Mouse (Mus musculus) forebrain, embryonic 11.5 days (tissue): ENCODE measurements around the gene Vps16. TPM values are rescaled to one million over a fixed set of nuclear protein-coding genes. Genes with fewer than 3 reads are reported as not detected.

ENCODE experiments used
- ATAC-seq: fragments of 200-750 bp; cut with Nextera tagmentation; replicated peaks from 2 replicates; pipeline ENCODE4 v1.8.0; 2017; ENCODE audit warnings: moderate TSS enrichment; ENCODE audit not compliant: low FRiP score
- DNase-seq: peaks from one replicate; pipeline ENCODE4 v3.0.0-alpha.2; 2017; ENCODE audit warnings: low spot score
- H3K27ac ChIP-seq: fragments of 300-500 bp; sonication (generic); 2 replicates; pipeline ENCODE4 v1.5.1; 2014; ENCODE audit warnings: low read depth, low read length
- H3K27me3 ChIP-seq: fragments of 300-500 bp; sonication (generic); 2 replicates; pipeline ENCODE4 v1.6.1; 2014; ENCODE audit warnings: mild to moderate bottlenecking, low read length, mixed read lengths; ENCODE audit not compliant: control insufficient read depth, insufficient read depth
- H3K36me3 ChIP-seq: fragments of 300-500 bp; sonication (generic); 2 replicates; pipeline ENCODE4 v1.6.1; 2014; ENCODE audit warnings: mild to moderate bottlenecking, low read length, moderate library complexity, mixed read lengths; ENCODE audit not compliant: control insufficient read depth, insufficient read depth
- H3K4me1 ChIP-seq: fragments of 300-500 bp; sonication (generic); replicated peaks from 2 replicates; pipeline ENCODE4 v1.6.1; 2014; ENCODE audit warnings: low read length, mixed read lengths; ENCODE audit not compliant: control insufficient read depth, insufficient read depth
- H3K4me2 ChIP-seq: fragments of 300-500 bp; sonication (generic); 2 replicates; pipeline ENCODE4 v1.6.1; 2014; ENCODE audit warnings: low read depth, mild to moderate bottlenecking, low read length, moderate library complexity, mixed read lengths; ENCODE audit not compliant: severe bottlenecking
- H3K4me3 ChIP-seq: fragments of 300-500 bp; sonication (generic); 2 replicates; pipeline ENCODE4 v1.5.1; 2014; ENCODE audit warnings: low read depth, low read length
- H3K9ac ChIP-seq: fragments of 300-500 bp; sonication (generic); 2 replicates; pipeline ENCODE4 v1.6.1; 2014; ENCODE audit warnings: low read length
- H3K9me3 ChIP-seq: fragments of 300-500 bp; sonication (generic); 2 replicates; pipeline ENCODE4 v1.6.1; 2016; ENCODE audit warnings: low read length, mixed read lengths; ENCODE audit not compliant: control insufficient read depth
- WGBS: fragments of 180-500 bp; shearing (Covaris S2); extraction: QIAGEN DNeasy Blood & Tissue Kit; methylation state at CpG from one replicate; pipeline ENCODE4 v1.1.7; 2014; 5-methylcytosine and 5-hydroxymethylcytosine counted together
- polyA plus RNA-seq: library from polyadenylated mRNA; unstranded; fragments of >200 nt; fragmentation: Nextera tagmentation; extraction: Ambion mirVana; gene quantifications from 2 replicates; pipeline ENCODE4 v1.2.1, GENCODE M21; 2014

Gene Vps16
- polyA plus RNA-seq, 1 experiment from 2014 or later = 95.8 TPM

GRCm38 (mm10) chr2:130411558-130412495, 12.3 kb upstream of the Vps16 start:
- ATAC-seq (peak; percentile 83), DNase-seq (peak; percentile 93)
- no peaks in the 10 kb centered on the region for H3K36me3 ChIP-seq
- no peak overlapping the region for H3K4me3 ChIP-seq
- H3K9me3 ChIP-seq = no peaks in the 10 kb centered on the region
- H3K4me1 ChIP-seq = no peaks in the 10 kb centered on the region
- no peaks in the 10 kb centered on the region for H3K27me3 ChIP-seq
- H3K27ac ChIP-seq = no peak overlapping the region
- H3K9ac ChIP-seq = no peak overlapping the region
- WGBS = 38% methylated on average over 16 of the region's 16 CpGs
- no peak overlapping the region for H3K4me2 ChIP-seq

- H3K36me3 ChIP-seq = no peaks in the 10 kb centered on the region
- DNase-seq (no peak), ATAC-seq (no peak)
- no peaks in the 10 kb centered on the region for H3K27me3 ChIP-seq
- WGBS = 88% methylated on average over 3 of the region's 3 CpGs
- no peak overlapping the region for H3K4me3 ChIP-seq
- no peak overlapping the region for H3K4me2 ChIP-seq
- H3K27ac ChIP-seq = no peak overlapping the region
- H3K9me3 ChIP-seq = no peaks in the 10 kb centered on the region
- H3K4me1 ChIP-seq = no peaks in the 10 kb centered on the region
- H3K9ac ChIP-seq = no peak overlapping the region
Measured at GRCm38 (mm10) chr2:130412775-130413174, 11.4 kb upstream of the Vps16 start.

GRCm38 (mm10) chr2:130414094-130414856, 9.9 kb upstream of the Vps16 start:
- H3K9me3 ChIP-seq = no peaks in the 10 kb centered on the region
- DNase-seq = no peak
- H3K36me3 ChIP-seq = no peaks in the 10 kb centered on the region
- WGBS = 72% methylated on average over 6 of the region's 6 CpGs
- no peak overlapping the region for H3K9ac ChIP-seq
- no peak overlapping the region for H3K4me3 ChIP-seq
- no peaks in the 10 kb centered on the region for H3K4me1 ChIP-seq
- no peak for ATAC-seq
- no peak overlapping the region for H3K4me2 ChIP-seq
- H3K27me3 ChIP-seq = no peaks in the 10 kb centered on the region
- no peak overlapping the region for H3K27ac ChIP-seq

GRCm38 (mm10) chr2:130421781-130422620, 2.1 kb upstream of the Vps16 start:
- Histone ChIP-seq H3K4me1 (no peaks in the 10 kb centered on the region; the same call in 1 of the 2 replicates), H3K9me3 (no peaks in the 10 kb centered on the region), H3K36me3 (no peaks in the 10 kb centered on the region; the same call in 1 of the 2 replicates), H3K27ac (no peak overlapping the region), H3K9ac (no peak overlapping the region), H3K4me3 (no peak overlapping the region), H3K4me2 (no peak overlapping the region), H3K27me3 (no peaks in the 10 kb centered on the region)
- WGBS = 95% methylated on average over 26 of the region's 26 CpGs
- ATAC-seq (no peak), DNase-seq (no peak)

GRCm38 (mm10) chr2:130423397-130424125, 578 bp upstream of the Vps16 start:
- ATAC-seq (peak; percentile 77), DNase-seq (peak; percentile 88)
- H3K4me2 ChIP-seq = peak overlapping the region; percentile 76
- H3K27me3 ChIP-seq = no peaks in the 10 kb centered on the region
- peak overlapping the region; percentile 80 for H3K9ac ChIP-seq
- H3K4me1 ChIP-seq = no peaks in the 10 kb centered on the region; the same call in 1 of the 2 replicates
- H3K27ac ChIP-seq = peak overlapping the region; percentile 54; the same call in 1 of the 2 replicates
- no peaks in the 10 kb centered on the region; the same call in 1 of the 2 replicates for H3K36me3 ChIP-seq
- WGBS = 17% methylated on average over 49 of the region's 49 CpGs
- H3K4me3 ChIP-seq = peak overlapping the region; percentile 55
- no peaks in the 10 kb centered on the region for H3K9me3 ChIP-seq

- peak overlapping the region; percentile 55 for H3K4me3 ChIP-seq
- H3K4me1 ChIP-seq = no peaks in the 10 kb centered on the region; the same call in 1 of the 2 replicates
- H3K36me3 ChIP-seq = no peaks in the 10 kb centered on the region; the same call in 1 of the 2 replicates
- WGBS = 54% methylated on average over 5 of the region's 5 CpGs
- no peaks in the 10 kb centered on the region for H3K9me3 ChIP-seq
- DNase-seq (no peak), ATAC-seq (no peak)
- H3K27me3 ChIP-seq = no peaks in the 10 kb centered on the region
- peak overlapping the region; percentile 76 for H3K4me2 ChIP-seq
- H3K27ac ChIP-seq = no peak overlapping the region
- peak overlapping the region; percentile 80 for H3K9ac ChIP-seq
Measured at GRCm38 (mm10) chr2:130425112-130425511, 973 bp downstream of the Vps16 start.

- no peak for DNase-seq
- no peaks in the 10 kb centered on the region for H3K27me3 ChIP-seq
- WGBS = 67% methylated on average over 2 of the region's 2 CpGs
- no peaks in the 10 kb centered on the region for H3K36me3 ChIP-seq
- H3K9ac ChIP-seq = no peak overlapping the region
- no peak overlapping the region for H3K4me2 ChIP-seq
- no peak overlapping the region for H3K27ac ChIP-seq
- no peak overlapping the region for H3K4me3 ChIP-seq
- H3K4me1 ChIP-seq = no peaks in the 10 kb centered on the region; the same call in 1 of the 2 replicates
- ATAC-seq = no peak
- H3K9me3 ChIP-seq = no peaks in the 10 kb centered on the region
Measured at GRCm38 (mm10) chr2:130429851-130430250, 5.7 kb downstream of the Vps16 start.
